Mouse (Mus musculus) G1E (cell line): ENCODE data around the gene 1700020D05Rik.

Source experiments
- CTCF ChIP-seq: IDR thresholded peaks from 2 replicates; pipeline ENCODE4 v1.5.1; 2012; ENCODE audit warnings: low read depth, low read length, inconsistent platforms, mixed read lengths
- POLR2AphosphoS5 ChIP-seq: IDR thresholded peaks from 2 replicates; pipeline ENCODE4 v1.6.1; 2012; ENCODE audit warnings: low read depth, low read length, inconsistent platforms; ENCODE audit not compliant: insufficient replicate concordance
- TAL1 ChIP-seq: conservative IDR thresholded peaks from 2 replicates; pipeline ENCODE4 v1.6.1; 2012; ENCODE audit warnings: low read depth, low read length, inconsistent platforms, mixed read lengths

GRCm38 (mm10) chr19:5529325-5530137 is 25.9 kb upstream of the 1700020D05Rik start:
- TF ChIP-seq POLR2AphosphoS5 (no peak), CTCF (peak; percentile 94), TAL1 (no peak)
